Mouse (Mus musculus): Measurements from ENCODE around the gene Gm1673. TPM values are rescaled to one million over a fixed set of nuclear protein-coding genes. Genes with fewer than 3 reads are reported as not detected.

Gene Gm1673
- polyA plus RNA-seq, 1 experiment from 2014 or later = 54.0 TPM

DNA sequence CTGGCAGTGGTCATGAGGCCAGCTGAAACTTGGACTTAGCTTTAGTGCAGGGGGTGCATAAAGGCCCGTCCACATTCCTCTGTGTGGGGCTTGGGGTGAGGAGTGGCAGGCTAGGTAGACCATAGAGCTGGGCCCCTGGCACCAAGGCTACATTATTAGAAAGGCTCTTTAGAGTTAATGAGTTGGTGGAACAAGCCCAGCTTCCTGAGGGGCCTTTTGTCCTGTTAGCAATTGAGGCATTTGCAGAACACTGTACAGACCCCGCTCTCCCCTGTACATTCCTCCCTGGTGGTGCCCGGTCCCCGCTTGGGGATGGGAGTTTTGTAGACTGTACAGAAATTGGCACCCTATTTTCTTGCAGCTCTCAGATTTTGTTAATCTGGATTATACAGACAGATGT is 19.4 kb downstream of the Gm1673 start:
- 0 out of 2 replicates have a peak, but pooled peaks cover 2% of the 10 kb centered on the region for H3K4me1 ChIP-seq (ENCODE audit: control insufficient read depth, insufficient read depth, low read length)
- no peak for ATAC-seq
- WGBS = 86% methylated on average over 4 of the region's 4 CpGs
- H3K4me3 ChIP-seq (ENCODE audit: low read length) = no peak overlapping the region
- H3K9ac ChIP-seq (ENCODE audit: low read depth, low read length) = no peak overlapping the region
- H3K9me3 ChIP-seq (ENCODE audit: control insufficient read depth, low read length) = no peaks in the 10 kb centered on the region
- H3K27ac ChIP-seq (ENCODE audit: low read length) = no peak overlapping the region
- peaks cover 10% of the 10 kb centered on the region for H3K27me3 ChIP-seq (replicated peaks; ENCODE audit: control insufficient read depth, insufficient read depth, low read length)
- H3K4me2 ChIP-seq (ENCODE audit: low read depth, low read length) = no peak overlapping the region
- H3K36me3 ChIP-seq (ENCODE audit: control insufficient read depth, insufficient read depth, low read length) = no peaks in the 10 kb centered on the region

DNA sequence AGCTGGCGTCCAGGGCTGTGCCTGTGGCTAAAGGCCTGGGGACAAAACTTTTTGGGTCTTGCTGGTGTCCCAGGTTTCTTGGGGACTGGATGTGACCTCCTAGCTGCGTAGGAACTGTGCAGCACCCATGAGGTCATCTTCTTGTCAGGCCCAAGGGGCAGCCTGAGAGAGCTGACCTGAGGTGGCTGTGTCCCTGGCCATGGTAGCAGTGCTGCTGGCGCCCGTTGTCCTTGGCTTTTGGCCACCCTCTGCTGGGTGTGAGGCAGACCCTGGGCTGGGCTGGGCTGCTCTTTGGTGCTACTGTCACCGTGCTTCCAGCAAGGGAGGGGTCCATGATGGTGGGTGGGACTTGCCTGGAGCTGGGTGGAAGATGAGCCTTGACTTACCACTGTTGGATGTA is 21.4 kb downstream of the Gm1673 start:
- H3K36me3 ChIP-seq (ENCODE audit: control insufficient read depth, insufficient read depth, low read length) = no peaks in the 10 kb centered on the region
- no peak overlapping the region for H3K9ac ChIP-seq (ENCODE audit: low read depth, low read length)
- no peak overlapping the region for H3K4me2 ChIP-seq (ENCODE audit: low read depth, low read length)
- no peak overlapping the region for H3K4me3 ChIP-seq (ENCODE audit: low read length)
- ATAC-seq = no peak
- 80% methylated on average over 5 of the region's 5 CpGs for WGBS
- no peaks in the 10 kb centered on the region; the same call in 1 of the 2 replicates for H3K27me3 ChIP-seq (replicated peaks; ENCODE audit: control insufficient read depth, insufficient read depth, low read length)
- H3K4me1 ChIP-seq (ENCODE audit: control insufficient read depth, insufficient read depth, low read length) = no peaks in the 10 kb centered on the region
- H3K9me3 ChIP-seq (ENCODE audit: control insufficient read depth, low read length) = no peaks in the 10 kb centered on the region
- no peak overlapping the region for H3K27ac ChIP-seq (ENCODE audit: low read length)

DNA sequence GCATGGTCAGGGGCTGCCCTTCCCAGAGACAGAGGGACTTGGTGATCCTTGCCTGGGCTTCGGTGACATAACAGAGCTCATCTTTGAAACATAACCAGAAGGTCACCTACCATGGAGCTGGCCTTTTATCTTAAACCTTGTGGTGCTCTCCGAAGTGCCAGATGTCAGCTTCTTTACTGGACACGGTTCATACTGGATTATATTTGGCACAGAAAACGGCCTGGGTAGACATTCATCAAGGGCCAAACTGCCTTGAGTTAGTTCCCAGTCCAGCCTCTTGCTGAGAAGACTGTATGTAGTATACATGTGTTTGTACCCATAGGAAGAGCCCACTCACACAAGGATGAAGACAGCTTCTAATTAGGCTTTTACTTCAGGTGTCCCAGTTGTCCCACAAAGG is 23.6 kb downstream of the Gm1673 start:
- H3K36me3 ChIP-seq (ENCODE audit: control insufficient read depth, insufficient read depth, low read length) = no peaks in the 10 kb centered on the region
- no peaks in the 10 kb centered on the region for H3K9me3 ChIP-seq (ENCODE audit: control insufficient read depth, low read length)
- no peak overlapping the region for H3K9ac ChIP-seq (ENCODE audit: low read depth, low read length)
- ATAC-seq = no peak
- no peak overlapping the region for H3K4me3 ChIP-seq (ENCODE audit: low read length)
- no peak overlapping the region for H3K27ac ChIP-seq (ENCODE audit: low read length)
- no peaks in the 10 kb centered on the region for H3K27me3 ChIP-seq (replicated peaks; ENCODE audit: control insufficient read depth, insufficient read depth, low read length)
- no peaks in the 10 kb centered on the region for H3K4me1 ChIP-seq (ENCODE audit: control insufficient read depth, insufficient read depth, low read length)
- 82% methylated on average over 4 of the region's 4 CpGs for WGBS
- H3K4me2 ChIP-seq (ENCODE audit: low read depth, low read length) = no peak overlapping the region

DNA sequence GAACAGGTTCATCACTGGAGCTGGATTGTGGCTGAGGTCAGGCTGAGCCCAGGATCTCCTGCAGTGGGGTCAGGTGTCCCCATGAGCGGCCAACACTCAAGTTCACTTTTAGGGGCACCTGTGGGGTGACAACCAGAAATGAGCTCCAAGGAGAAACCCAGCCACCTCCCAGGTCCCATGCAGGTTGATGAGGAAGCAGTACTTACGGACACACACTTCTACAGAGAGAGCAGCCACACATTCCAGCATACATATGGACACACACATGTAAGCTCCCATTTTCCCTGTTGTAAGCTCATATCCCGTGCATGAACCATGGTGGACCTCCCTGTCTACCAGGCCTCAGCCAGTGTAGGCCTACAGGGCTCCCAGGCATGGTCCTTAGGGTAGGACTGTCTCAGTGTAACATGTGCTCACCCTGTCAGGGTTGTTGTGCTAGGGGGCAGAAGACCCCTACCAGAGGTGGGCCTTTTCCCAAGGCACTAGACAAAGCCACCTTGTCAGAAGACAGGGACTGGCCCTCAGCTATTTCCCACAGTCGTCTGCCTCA is 24.2 kb downstream of the Gm1673 start:
- Histone ChIP-seq H3K27ac (ENCODE audit: low read length) (no peak overlapping the region), H3K4me3 (ENCODE audit: low read length) (no peak overlapping the region), H3K27me3 (replicated peaks; ENCODE audit: control insufficient read depth, insufficient read depth, low read length) (no peaks in the 10 kb centered on the region), H3K9ac (ENCODE audit: low read depth, low read length) (no peak overlapping the region), H3K4me2 (ENCODE audit: low read depth, low read length) (no peak overlapping the region), H3K4me1 (ENCODE audit: control insufficient read depth, insufficient read depth, low read length) (no peaks in the 10 kb centered on the region), H3K36me3 (ENCODE audit: control insufficient read depth, insufficient read depth, low read length) (no peaks in the 10 kb centered on the region), H3K9me3 (ENCODE audit: control insufficient read depth, low read length) (no peaks in the 10 kb centered on the region)
- WGBS = 86% methylated on average over 4 of the region's 4 CpGs
- no peak for ATAC-seq

DNA sequence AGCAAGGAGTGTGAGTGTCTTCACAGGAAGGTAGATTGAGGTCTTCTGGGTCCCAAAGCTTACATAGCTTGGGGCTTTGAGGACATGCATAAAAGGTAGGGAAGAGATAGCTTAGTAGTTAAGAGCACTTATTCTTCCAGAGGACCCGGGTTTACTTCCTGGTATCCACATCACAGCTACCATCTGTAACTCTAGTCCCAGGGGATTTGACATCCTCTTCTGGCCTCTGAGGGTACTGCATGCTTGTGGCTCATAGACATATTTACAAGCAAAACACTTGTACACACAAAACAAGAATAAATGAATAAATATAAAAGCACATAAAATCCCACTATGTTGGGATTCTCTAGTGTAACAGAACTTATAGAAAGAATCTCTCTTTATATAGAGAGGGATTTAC is 31.4 kb downstream of the Gm1673 start:
- no peaks in the 10 kb centered on the region for H3K36me3 ChIP-seq (ENCODE audit: control insufficient read depth, insufficient read depth, low read length)
- H3K9me3 ChIP-seq (ENCODE audit: control insufficient read depth, low read length) = no peaks in the 10 kb centered on the region
- no peaks in the 10 kb centered on the region for H3K27me3 ChIP-seq (replicated peaks; ENCODE audit: control insufficient read depth, insufficient read depth, low read length)
- H3K4me3 ChIP-seq (ENCODE audit: low read length) = no peak overlapping the region
- no peak overlapping the region for H3K9ac ChIP-seq (ENCODE audit: low read depth, low read length)
- WGBS = 74% methylated on average over 1 of the region's 1 CpGs
- ATAC-seq = no peak
- no peak overlapping the region for H3K27ac ChIP-seq (ENCODE audit: low read length)
- H3K4me1 ChIP-seq (ENCODE audit: control insufficient read depth, insufficient read depth, low read length) = no peaks in the 10 kb centered on the region
- H3K4me2 ChIP-seq (ENCODE audit: low read depth, low read length) = no peak overlapping the region

DNA sequence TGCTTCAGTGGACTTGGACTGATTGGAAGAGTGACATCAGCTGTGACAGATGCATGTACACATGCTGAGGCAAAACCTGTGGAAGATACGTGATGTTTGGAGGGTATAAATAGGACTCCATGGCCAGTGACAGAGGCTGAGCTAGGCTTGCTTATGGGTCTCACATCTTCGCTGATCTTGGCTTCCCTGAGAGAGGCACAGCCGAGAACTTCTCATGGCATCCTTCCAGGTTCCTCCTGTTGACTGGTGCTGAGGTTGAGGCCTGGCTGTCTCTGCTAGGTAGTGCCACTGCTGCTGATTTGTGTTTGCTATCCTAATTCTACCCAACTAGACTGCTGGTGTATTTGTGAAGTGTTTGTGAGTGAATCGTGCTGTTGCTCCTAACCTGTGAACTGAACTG is 35.7 kb downstream of the Gm1673 start:
- no peak overlapping the region for H3K4me3 ChIP-seq (ENCODE audit: low read length)
- H3K36me3 ChIP-seq (ENCODE audit: control insufficient read depth, insufficient read depth, low read length) = no peaks in the 10 kb centered on the region
- ATAC-seq = no peak
- no peaks in the 10 kb centered on the region for H3K9me3 ChIP-seq (ENCODE audit: control insufficient read depth, low read length)
- H3K4me1 ChIP-seq (ENCODE audit: control insufficient read depth, insufficient read depth, low read length) = no peaks in the 10 kb centered on the region
- WGBS = 74% methylated on average over 4 of the region's 4 CpGs
- H3K4me2 ChIP-seq (ENCODE audit: low read depth, low read length) = no peak overlapping the region
- H3K27ac ChIP-seq (ENCODE audit: low read length) = no peak overlapping the region
- no peak overlapping the region for H3K9ac ChIP-seq (ENCODE audit: low read depth, low read length)
- H3K27me3 ChIP-seq (replicated peaks; ENCODE audit: control insufficient read depth, insufficient read depth, low read length) = no peaks in the 10 kb centered on the region

DNA sequence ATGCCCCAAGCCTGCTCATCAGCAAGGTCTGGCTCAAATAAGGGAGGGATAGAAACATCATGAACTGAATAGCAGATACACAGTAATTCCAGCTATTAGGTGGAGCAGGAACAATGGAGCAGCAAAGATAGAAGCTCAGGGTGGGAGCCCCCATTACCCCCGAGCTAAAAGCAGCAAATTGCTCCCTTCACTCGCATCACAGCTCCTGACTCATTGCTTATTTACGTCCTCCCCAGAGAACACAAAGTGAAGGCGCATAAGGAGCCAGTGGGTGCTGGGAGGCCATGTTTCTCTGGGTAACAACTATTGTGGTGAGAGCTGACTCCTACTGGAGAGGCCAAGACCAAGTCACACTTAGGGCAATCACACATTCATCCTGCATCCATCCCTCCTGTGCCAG is 46.9 kb downstream of the Gm1673 start:
- Histone ChIP-seq H3K4me3 (ENCODE audit: low read length) (no peak overlapping the region), H3K36me3 (ENCODE audit: control insufficient read depth, insufficient read depth, low read length) (no peaks in the 10 kb centered on the region), H3K4me1 (ENCODE audit: control insufficient read depth, insufficient read depth, low read length) (no peaks in the 10 kb centered on the region), H3K27me3 (replicated peaks; ENCODE audit: control insufficient read depth, insufficient read depth, low read length) (no peaks in the 10 kb centered on the region), H3K4me2 (ENCODE audit: low read depth, low read length) (no peak overlapping the region), H3K9me3 (ENCODE audit: control insufficient read depth, low read length) (no peaks in the 10 kb centered on the region), H3K9ac (ENCODE audit: low read depth, low read length) (no peak overlapping the region), H3K27ac (ENCODE audit: low read length) (no peak overlapping the region)
- 75% methylated on average over 4 of the region's 4 CpGs for WGBS
- no peak for ATAC-seq

DNA sequence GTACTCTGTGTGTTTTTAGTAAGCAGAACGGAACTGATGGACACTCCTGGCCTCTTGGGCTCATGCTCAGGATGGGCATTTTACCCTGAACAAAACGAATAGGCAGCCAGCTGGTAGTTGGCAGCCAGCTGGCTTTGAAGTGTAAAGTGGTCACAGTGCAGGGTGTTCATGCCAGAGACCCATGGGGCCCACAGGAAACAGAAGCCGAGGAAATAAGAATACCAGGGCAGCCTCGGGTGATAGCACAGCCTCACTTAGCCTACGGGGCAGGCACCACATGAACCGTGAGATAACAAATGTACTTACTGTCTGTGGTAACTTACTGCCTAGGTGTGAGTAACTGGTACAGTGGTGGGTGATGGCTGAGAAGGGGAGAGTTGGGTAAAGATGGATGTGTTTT is 47.8 kb downstream of the Gm1673 start:
- WGBS = 72% methylated on average over 6 of the region's 6 CpGs
- Histone ChIP-seq H3K4me3 (ENCODE audit: low read length) (no peak overlapping the region), H3K9ac (ENCODE audit: low read depth, low read length) (no peak overlapping the region), H3K9me3 (ENCODE audit: control insufficient read depth, low read length) (no peaks in the 10 kb centered on the region), H3K4me2 (ENCODE audit: low read depth, low read length) (no peak overlapping the region), H3K27ac (ENCODE audit: low read length) (no peak overlapping the region), H3K4me1 (ENCODE audit: control insufficient read depth, insufficient read depth, low read length) (no peaks in the 10 kb centered on the region), H3K27me3 (replicated peaks; ENCODE audit: control insufficient read depth, insufficient read depth, low read length) (no peaks in the 10 kb centered on the region), H3K36me3 (ENCODE audit: control insufficient read depth, insufficient read depth, low read length) (no peaks in the 10 kb centered on the region)
- no peak for ATAC-seq

DNA sequence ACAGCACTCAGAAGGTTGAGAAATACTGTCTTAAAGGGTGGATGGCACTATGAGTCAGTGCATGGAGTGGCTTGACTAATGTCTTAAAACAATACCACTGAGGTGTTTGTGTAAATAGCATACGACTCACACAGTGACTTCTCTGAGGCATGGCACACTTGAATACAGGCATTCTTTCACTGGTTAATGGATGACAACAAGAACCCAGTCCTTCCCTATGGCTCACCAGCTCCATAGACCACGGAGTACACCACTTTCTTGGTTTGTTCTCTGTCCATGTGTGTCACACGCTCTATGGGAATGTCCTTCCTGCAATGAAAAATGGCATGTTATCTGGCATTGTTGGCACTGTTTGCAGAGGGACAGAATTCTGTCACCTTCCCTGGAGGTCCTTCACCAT is 49.3 kb downstream of the Gm1673 start:
- Histone ChIP-seq H3K27ac (ENCODE audit: low read length) (no peak overlapping the region), H3K4me1 (ENCODE audit: control insufficient read depth, insufficient read depth, low read length) (no peaks in the 10 kb centered on the region), H3K9ac (ENCODE audit: low read depth, low read length) (no peak overlapping the region), H3K4me3 (ENCODE audit: low read length) (no peak overlapping the region), H3K36me3 (ENCODE audit: control insufficient read depth, insufficient read depth, low read length) (no peaks in the 10 kb centered on the region), H3K4me2 (ENCODE audit: low read depth, low read length) (no peak overlapping the region), H3K27me3 (replicated peaks; ENCODE audit: control insufficient read depth, insufficient read depth, low read length) (no peaks in the 10 kb centered on the region), H3K9me3 (ENCODE audit: control insufficient read depth, low read length) (no peaks in the 10 kb centered on the region)
- WGBS = 46% methylated on average over 3 of the region's 3 CpGs
- no peak for ATAC-seq

Data from intestine, embryonic 16.5 days (tissue).